Mouse (Mus musculus): ENCODE results near the gene Gdnf. TPM values are rescaled to one million over a fixed set of nuclear protein-coding genes. Genes with fewer than 3 reads are reported as not detected.

The Gdnf gene
- total RNA-seq, 2 experiments from 2014 or later, result 0.22 to 0.39 TPM

DNA sequence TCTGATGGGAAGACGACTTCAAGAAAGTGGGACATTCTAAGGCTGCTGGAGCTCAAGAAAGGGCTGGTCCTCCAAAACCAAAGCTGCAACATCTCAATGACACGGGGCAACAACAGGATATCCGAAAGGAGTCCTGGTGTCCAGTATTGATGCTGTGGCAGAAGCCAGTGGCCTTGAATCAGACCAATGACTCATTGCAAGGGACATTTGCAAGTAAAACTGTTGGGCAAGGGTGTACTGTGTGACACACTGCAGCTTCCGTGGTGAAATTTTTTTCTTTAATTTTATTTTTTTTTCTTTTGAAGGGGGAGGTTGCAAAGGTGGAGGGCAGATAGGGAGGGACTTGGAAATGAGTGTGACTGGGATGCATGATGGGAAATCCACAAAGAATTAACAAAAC, 31.8 kb downstream of the Gdnf start:
- intact Hi-C loops (cut with DNase I), result no loop called here
- no peak for DNase-seq (ENCODE audit: low spot score in 2 of 2)

DNA sequence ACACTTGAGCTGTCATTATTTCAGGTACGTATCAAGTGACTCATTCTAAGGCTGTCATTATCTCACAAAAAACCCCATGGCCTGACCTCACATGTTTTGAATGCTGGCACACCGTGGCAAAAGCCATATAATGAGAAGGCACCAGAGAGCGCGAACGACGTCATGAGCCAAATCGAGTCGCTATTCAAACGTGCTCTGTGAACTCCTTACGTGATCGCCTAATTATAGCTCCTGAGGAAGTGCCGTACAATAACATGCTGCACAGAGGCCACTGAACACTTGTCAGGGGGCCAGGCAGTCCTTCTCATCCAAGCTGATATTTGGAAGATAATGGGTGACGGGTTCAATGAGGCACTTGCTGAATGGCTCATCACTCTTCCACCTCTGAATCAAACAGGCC, 46.8 kb downstream of the Gdnf start:
- no peak for DNase-seq (ENCODE audit: low spot score in 2 of 2)

GRCm38 (mm10) chr15:7858841-7859240, 48.2 kb downstream of the Gdnf start:
- DNase-seq (ENCODE audit: low spot score in 2 of 2), result no peak
- intact Hi-C loops (cut with DNase I), result no loop called here

More for the DNA sequence above, 46.8 kb downstream of the Gdnf start:
- intact Hi-C loops (cut with DNase I), result no loop called here

DNA sequence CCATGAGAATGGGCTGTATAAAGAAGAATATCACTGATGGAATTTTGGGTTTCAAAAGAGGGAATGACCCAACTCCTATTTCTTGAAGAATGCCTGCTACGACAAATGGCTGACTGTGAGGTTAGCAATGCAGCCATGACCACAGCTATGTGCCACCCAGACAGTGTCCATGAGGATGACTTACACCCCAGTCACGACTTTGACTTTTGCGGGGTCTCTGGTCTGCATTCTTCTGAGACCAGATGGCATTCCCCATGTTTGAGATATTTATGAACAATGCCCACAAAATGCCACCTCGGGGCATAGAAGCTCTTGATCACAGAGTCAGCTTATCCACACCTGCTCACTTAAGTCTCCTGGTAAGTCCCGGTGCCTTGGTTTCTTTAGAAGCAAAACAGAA, 52.2 kb downstream of the Gdnf start:
- intact Hi-C loops (cut with DNase I), result no loop called here
- no peak for DNase-seq (ENCODE audit: low spot score in 2 of 2)

- intact Hi-C loops (cut with DNase I), result no loop called here
- DNase-seq (ENCODE audit: low spot score in 2 of 2), result no peak
These were observed 52.7 kb downstream of the Gdnf start for GRCm38 (mm10) chr15:7863328-7863727.

DNA sequence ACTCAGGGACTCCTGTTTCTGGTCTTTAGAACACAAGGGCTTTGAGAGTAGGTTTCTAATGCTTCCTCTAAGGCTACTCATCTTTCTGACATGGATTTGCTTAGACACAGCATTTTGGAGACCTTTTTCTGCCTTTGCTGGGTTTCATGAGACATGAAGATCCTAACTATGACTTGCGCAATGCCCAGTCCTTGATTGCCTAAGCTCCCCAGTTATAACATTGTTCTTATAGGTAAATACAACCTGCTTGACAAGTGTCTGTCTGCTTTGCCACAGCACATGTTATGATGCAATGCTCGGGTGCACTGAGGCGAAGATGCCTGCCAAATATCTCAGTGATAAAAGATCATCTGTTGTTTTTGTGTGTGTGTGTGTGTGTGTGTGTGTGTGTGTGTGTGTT, 54.7 kb downstream of the Gdnf start:
- intact Hi-C loops (cut with DNase I), result no loop called here

GRCm38 (mm10) chr15:7872473-7872872, 61.8 kb downstream of the Gdnf start:
- intact Hi-C loops (cut with DNase I), result no loop called here
- no peak for DNase-seq (ENCODE audit: low spot score in 2 of 2)

More for the DNA sequence above, 54.7 kb downstream of the Gdnf start:
- no peak for DNase-seq (ENCODE audit: low spot score in 2 of 2)

DNA sequence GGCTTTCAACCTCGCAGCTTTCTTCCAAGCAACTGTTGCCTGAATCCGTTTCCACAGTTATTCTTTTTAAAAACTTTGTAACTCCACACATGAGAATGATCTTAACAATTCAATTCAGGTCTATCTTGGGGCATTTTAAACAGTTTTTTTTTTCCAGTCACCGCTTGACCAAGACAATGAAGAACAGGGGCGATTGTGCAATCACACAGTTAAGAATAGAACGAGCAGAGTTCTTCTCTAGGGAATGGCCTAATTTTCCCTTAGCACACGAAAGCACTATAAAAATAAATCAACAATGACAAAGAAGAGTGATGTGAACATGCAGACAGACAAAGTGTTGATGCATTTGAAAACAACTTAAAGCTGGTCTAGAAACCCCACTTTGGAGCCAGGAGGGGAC, 65.2 kb downstream of the Gdnf start:
- intact Hi-C loops (cut with DNase I), result no loop called here
- no peak for DNase-seq (ENCODE audit: low spot score in 2 of 2)

GRCm38 (mm10) chr15:7877560-7878467, 67.2 kb downstream of the Gdnf start:
- no peak for DNase-seq (ENCODE audit: low spot score in 2 of 2)
- intact Hi-C loops (cut with DNase I), result no loop called here

DNA sequence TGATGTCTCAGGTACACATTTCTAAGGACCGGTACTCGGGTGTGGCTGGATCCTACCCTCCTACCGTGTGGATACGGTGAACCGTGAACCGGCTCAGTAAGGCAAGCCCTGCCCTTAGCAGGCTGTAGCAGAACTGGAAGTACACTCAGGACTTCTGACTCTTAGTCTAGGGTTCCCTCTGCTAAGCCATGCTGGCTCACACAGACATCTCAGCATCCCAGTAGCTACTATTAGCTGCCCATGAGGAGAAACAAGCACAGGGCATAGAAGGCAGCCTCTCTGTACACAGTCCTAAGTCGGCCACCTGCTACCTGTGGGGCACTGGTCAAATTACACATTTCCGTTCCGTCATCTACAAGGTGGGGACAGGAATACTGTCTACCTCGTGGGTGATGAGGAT, 68.2 kb downstream of the Gdnf start:
- intact Hi-C loops (cut with DNase I), result no loop called here
- no peak for DNase-seq (ENCODE audit: low spot score in 2 of 2)

- DNase-seq (ENCODE audit: low spot score in 2 of 2), result no peak
These were observed 69.3 kb downstream of the Gdnf start for GRCm38 (mm10) chr15:7879956-7880355.

DNA sequence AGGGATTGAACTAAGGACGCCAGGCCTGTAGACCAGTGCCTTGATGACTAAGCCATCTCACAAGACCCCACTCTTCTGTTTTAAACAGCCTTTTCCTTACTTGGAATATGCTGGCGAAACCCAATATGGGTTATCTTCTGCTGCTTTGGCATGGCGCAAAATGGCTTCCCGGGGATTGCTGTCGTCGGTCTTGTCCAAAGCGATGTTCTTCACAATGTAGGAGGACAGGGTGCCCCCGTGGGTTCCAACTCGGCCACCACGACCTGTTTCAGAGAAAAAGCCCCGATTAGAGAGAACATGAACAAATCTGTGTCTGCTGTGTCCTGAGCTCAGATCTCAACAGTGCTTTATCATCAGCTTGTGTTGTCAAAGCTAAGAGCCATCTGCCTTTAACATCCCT, 73.5 kb downstream of the Gdnf start:
- intact Hi-C loops (cut with DNase I), result no loop called here
- no peak for DNase-seq (ENCODE audit: low spot score in 2 of 2)

More at GRCm38 (mm10) chr15:7879956-7880355, 69.3 kb downstream of the Gdnf start:
- intact Hi-C loops (cut with DNase I), result no loop called here

GRCm38 (mm10) chr15:7885106-7885505, 74.5 kb downstream of the Gdnf start:
- intact Hi-C loops (cut with DNase I), result no loop called here
- DNase-seq (ENCODE audit: low spot score in 2 of 2), result no peak

GRCm38 (mm10) chr15:7886591-7886990, 75.9 kb downstream of the Gdnf start:
- no peak for DNase-seq (ENCODE audit: low spot score in 2 of 2)
- intact Hi-C loops (cut with DNase I), result no loop called here

Data from left cerebral cortex, postnatal 36 days (tissue).